Mouse (Mus musculus): ENCODE measurements at regions not wholly inside any gene's neighbourhood (a gene's known extent, or its start where the extent isn't known, plus 50 kb on each side); places are given as distances from the start of the nearest gene placed in this dataset.
"Not testable (repeated sequence)": the region's sequence is repeated elsewhere in the genome, so short reads cannot be mapped to it uniquely, and the experiment has no call there.

- not testable (repeated sequence) for TF ChIP-seq CTCF (IDR thresholded peaks at IDR 0.05; ENCODE audit: borderline replicate concordance, extremely low read depth, insufficient read depth, insufficient read length); POLR2A (IDR thresholded peaks at IDR 0.05; ENCODE audit: borderline replicate concordance, extremely low read depth, insufficient read depth, insufficient read length, poor library complexity, severe bottlenecking)
Measured at GRCm38 (mm10) chr10:99340057-99340456, 77.0 kb downstream of the Dusp6 start.
